Mouse (Mus musculus) forelimb bud, embryonic 11.5 days (tissue): Measurements from ENCODE around the gene Zfp710.

Experiments used
- DNase-seq: peaks from one replicate; pipeline ENCODE4 v3.0.0-alpha.2; 2012; ENCODE audit warnings: low read depth, low spot score

Zfp710 gene

DNA sequence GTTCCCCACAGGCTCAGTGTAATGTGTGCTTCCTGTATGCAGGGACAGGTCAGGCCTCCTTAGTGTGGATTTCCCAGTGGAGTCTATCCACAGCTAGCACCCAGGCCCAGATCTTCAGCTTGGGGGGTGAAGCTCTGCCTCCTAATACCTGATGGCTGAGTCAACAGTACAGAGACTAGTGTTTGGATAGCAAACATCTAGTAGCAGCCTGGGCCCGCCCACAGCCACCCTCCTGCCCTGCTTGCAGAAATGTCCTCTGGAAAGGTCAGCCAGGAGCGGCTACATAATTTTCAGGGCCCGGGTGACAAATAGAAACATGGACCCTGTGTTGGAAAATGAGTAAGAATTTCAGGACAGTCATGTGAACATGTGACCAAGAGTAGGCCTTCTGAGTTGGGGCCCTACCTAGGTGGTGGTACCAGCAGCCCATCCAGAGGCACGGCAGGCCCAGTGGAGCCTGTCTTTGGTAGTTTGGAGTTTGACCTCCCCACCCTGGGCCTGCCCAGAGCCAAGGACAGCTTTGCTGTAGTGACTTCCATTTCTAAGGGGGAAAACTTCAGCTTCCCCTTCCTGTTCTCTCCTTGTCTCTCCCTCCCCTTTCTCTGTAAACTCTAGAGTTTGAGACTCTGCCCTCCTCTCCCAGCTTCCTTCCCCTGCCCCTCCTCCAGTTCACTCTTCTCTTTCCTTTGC lies 32.5 kb downstream of the Zfp710 start:
- no peak for DNase-seq

GRCm38 (mm10) chr7:80057781-80058180 lies 33.2 kb downstream of the Zfp710 start:
- no peak for DNase-seq

DNA sequence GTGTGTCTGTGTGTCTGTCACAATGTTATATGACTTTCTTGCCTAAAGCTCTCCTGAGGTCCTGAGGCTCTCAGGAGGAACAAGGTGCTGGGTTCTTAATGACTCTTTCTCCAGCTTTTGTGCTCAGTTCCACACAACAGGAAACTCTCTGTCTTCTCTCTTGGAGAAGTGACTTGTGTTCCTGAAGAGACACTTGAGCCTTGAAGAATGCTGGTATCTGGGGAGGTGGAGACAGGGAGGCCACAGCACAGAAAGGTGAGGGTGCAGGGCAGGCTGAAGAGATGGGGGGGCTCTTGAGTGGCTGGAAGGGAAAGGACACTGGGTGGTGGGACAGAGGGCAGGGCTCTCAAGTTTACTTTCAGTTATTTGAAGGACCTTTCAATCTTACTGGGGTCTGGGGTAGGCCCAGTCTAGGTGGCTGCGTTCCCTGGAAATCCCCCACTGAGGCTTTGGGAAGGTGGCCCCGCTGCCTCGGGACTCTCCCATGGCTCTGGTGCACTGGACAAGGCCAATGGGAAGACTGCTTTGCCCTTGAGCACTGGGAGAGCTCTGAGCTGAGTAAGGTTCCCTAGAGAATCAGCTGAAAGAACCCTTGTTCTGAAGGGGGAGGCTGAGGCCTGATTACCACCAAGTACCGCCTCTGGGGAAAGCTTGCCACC lies 33.9 kb downstream of the Zfp710 start:
- no peak for DNase-seq

- no peak for DNase-seq
Measured at GRCm38 (mm10) chr7:80059064-80059838, 34.6 kb downstream of the Zfp710 start.

GRCm38 (mm10) chr7:80060012-80060778 lies 35.6 kb downstream of the Zfp710 start:
- DNase-seq, result no peak

- DNase-seq, result no peak
Measured at GRCm38 (mm10) chr7:80062083-80062826, 37.6 kb downstream of the Zfp710 start.

- DNase-seq, result no peak
Measured at GRCm38 (mm10) chr7:80063244-80063643, 38.6 kb downstream of the Zfp710 start.

DNA sequence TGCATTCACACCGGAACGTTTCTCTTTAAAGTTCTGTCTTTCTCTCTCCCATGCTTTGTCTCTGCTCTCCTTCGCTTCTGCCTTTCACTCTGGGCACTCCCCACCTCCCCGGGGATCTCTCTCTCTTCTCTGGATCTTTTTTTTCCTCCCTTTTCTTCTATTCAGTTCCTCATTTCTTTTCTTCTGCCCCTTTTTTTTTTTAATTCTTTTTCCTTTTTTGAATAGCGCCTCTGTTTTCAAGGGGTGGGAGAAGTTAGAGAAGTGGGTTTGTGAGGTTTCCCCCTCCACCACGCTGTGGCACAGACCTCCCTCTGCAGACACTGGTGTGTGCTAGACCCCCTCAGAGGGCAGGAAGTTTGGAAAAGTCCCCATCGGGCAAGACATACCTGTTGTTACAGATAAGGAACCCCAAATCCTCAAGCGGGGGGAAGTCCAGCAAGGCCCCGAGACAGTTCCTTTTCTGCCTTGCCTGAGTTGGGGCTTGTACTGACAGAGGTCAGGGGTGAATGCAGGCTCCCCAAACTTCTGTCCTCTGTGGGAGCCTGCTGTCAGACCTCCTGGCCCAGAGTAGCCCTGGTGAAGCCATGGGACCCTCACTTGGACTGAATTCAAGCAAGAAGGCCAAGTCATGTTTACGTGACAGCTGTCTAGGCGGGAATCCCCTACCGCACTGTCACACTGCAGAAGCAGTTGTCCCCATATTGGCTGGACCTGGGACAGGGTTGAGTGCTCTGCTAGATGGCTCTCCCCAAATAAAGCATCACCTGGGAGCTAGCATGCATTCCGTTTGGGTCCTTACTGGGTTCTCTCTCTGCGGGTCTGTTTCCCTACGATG lies 39.5 kb downstream of the Zfp710 start:
- no peak for DNase-seq

DNA sequence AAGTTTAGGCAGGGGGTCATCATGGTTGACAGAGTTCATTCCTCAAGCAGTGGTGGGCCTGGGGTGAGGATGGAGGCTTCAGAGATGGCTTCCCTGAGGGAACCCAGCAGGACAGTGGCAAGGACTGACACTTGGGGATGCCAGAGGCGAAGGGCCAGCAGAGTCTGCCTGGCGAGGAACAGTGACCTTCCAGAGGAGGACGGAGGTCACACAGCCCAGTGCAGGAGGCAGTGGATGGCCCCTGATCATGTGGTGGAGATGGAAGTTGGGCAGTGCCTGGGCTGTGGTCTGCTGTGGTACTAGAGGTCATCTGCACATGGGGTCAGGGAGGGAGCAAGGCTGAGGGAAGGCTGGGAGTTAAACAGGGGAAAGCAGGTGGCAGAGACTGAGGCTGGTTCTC lies 40.6 kb downstream of the Zfp710 start:
- DNase-seq, result no peak

- no peak for DNase-seq
Measured at GRCm38 (mm10) chr7:80066675-80067455, 42.3 kb downstream of the Zfp710 start.

DNA sequence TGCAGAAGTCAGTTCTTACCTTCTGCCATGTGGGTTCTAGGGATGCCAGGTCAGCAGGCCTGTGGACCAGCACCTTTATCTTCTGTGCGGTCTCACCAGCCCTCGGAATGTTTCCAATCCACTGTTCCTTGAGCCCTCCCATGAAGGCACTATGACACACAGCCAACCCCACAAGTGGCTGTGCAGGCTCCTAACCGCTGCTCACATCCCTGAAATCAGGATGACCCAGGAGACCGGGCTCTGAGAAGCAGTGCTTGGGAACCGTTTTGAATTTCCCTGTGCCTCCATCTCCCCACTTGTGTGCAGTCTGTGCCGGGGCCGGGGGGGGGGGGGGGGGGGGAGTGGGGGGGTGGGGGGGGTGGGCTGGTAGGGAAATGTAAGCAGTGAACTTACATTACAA lies 43.7 kb downstream of the Zfp710 start:
- no peak for DNase-seq

- no peak for DNase-seq
Measured at GRCm38 (mm10) chr7:80069615-80070327, 45.2 kb downstream of the Zfp710 start.

DNA sequence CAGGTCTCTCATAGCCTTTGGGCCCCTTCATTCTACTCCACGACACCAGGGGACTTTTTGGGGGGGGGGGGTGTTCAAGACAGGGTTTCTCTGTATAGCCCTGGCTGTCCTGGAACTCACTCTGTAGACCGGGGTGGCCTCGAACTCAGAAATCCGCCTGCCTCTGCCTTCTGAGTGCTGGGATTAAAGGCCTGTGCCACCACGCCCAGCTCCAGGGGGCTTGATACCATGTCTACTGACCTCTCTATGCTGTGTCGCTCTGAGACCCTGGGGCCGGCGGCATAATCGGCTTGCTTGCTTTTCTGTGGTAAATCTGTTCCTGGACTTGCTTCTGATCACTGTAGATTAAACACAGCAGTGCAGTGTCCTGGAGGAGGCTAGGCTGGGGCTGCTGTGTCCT lies 46.6 kb downstream of the Zfp710 start:
- no peak for DNase-seq

GRCm38 (mm10) chr7:80072297-80072696 lies 47.7 kb downstream of the Zfp710 start:
- no peak for DNase-seq

GRCm38 (mm10) chr7:80073506-80073905 lies 48.9 kb downstream of the Zfp710 start:
- no peak for DNase-seq

DNA sequence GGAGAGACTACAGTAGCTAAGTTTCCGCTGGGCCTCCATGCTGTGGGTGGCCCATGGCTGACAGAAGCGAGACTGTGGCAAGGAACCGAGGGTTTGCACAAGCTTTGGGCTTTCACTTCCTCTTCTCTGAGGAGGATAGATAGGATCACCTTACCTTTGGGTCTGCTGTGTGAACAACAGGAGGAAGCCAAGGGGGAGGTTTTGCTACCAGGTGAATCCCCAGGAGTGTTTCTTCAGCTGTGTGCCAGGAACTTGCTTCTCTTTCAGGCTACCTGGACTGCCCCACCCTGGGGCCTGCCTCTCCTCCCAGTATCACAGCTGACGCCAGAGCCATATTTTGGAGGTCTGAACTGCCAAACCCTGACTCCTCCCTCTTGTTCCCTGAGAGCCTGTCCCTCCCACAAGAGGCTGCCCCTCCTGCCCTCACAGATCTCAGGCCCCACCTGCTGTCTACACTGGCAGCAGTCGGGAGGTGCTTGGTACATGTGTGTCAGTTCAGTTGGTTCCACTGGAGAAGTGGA lies 50.4 kb downstream of the Zfp710 start:
- no peak for DNase-seq

DNA sequence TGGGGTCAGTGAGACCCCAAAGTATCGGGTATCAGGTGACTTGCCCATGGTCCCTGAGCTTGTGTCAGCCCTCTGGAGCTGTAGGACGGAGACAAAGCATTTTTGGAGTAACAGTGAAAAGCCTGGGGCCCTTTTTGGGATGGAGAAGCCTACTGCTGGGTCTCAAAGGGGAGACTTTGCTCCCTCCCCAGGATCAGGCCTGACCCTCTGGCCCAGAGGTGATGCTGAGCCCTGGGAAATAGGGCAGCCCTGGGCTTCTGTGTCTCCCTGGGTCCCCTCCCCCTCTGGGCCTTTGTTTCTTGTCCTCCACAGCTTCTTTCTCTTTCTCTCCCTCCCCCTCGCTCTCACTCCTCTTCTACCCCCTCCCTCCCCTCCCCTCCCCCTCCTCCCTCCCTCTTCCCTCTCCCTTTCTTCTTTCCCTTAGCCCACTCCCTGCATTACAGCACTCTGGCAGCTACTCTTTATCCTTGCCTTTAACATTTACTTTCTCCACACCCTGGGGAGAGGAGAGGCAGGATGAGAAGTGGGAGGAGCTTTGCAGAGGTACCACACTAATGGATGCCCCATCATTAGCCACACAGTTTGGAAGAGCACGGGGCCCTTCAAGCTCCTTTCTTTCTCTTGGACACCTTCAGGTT lies 51.5 kb downstream of the Zfp710 start:
- DNase-seq, result no peak
